Mouse (Mus musculus) spleen, adult 2 months (tissue): ENCODE measurements around the gene Kcnk7. TPM values are rescaled to one million over a fixed set of nuclear protein-coding genes. Genes with fewer than 3 reads are reported as not detected.
A peak's percentile ranks its signal among the peaks of the same experiment; 100 is the strongest.

Experiments
- DNase-seq, 2 experiments: peaks; one replicate each; pipeline versions ENCODE4 v3.0.0 to v3.0.0-alpha.2; 2012 to 2021; ENCODE audit warnings: low spot score in 2 of 2, low read depth in 1 of 2
- H3K27ac ChIP-seq: fragments of 200-500 bp; 2 replicates; pipeline ENCODE4 v1.5.1; 2012; ENCODE audit warnings: low read length, inconsistent platforms; ENCODE audit not compliant: insufficient read depth
- H3K27me3 ChIP-seq: fragments of 200-500 bp; 2 replicates; pipeline ENCODE4 v1.6.1; 2012; ENCODE audit warnings: mild to moderate bottlenecking, moderate library complexity, low read length, inconsistent platforms; ENCODE audit not compliant: control insufficient read depth, insufficient read depth
- H3K36me3 ChIP-seq: fragments of 200-500 bp; 2 replicates; pipeline ENCODE4 v1.6.1; 2012; ENCODE audit warnings: mild to moderate bottlenecking, low read length, inconsistent platforms; ENCODE audit not compliant: control insufficient read depth, insufficient read depth
- H3K4me1 ChIP-seq: fragments of 200-500 bp; 2 replicates; pipeline ENCODE4 v1.6.1; 2011; ENCODE audit warnings: inconsistent platforms; ENCODE audit not compliant: control insufficient read depth, insufficient read depth, insufficient read length
- H3K4me3 ChIP-seq: fragments of 200-500 bp; 2 replicates; pipeline ENCODE4 v1.5.1; 2011; ENCODE audit warnings: mild to moderate bottlenecking, inconsistent platforms; ENCODE audit not compliant: insufficient read depth, insufficient read length; ENCODE audit errors: extremely low read depth
- CTCF ChIP-seq: fragments of 200-500 bp; IDR thresholded peaks from 2 replicates; pipeline ENCODE4 v1.5.1; 2011; ENCODE audit warnings: mild to moderate bottlenecking, inconsistent platforms; ENCODE audit not compliant: insufficient read depth, insufficient read length, insufficient replicate concordance; ENCODE audit errors: extremely low read depth
- POLR2A ChIP-seq: fragments of 200-500 bp; IDR thresholded peaks from 2 replicates; pipeline ENCODE4 v1.6.1; 2011; ENCODE audit warnings: low read depth, low read length, inconsistent platforms
- WGBS: fragments of 180-500 bp; shearing (Covaris S2); methylation state at CpG from one replicate; pipeline ENCODE4 v1.1.7; 2018; 5-methylcytosine and 5-hydroxymethylcytosine counted together
- polyA plus RNA-seq: library from polyadenylated mRNA; depleted of rRNA; stranded (reverse); fragments of >200 nt; gene quantifications from 2 replicates; pipeline ENCODE4 v1.2.3, GENCODE M21; 2012

The Kcnk7 gene
- polyA plus RNA-seq, 1 experiment: 0.19 TPM

DNA sequence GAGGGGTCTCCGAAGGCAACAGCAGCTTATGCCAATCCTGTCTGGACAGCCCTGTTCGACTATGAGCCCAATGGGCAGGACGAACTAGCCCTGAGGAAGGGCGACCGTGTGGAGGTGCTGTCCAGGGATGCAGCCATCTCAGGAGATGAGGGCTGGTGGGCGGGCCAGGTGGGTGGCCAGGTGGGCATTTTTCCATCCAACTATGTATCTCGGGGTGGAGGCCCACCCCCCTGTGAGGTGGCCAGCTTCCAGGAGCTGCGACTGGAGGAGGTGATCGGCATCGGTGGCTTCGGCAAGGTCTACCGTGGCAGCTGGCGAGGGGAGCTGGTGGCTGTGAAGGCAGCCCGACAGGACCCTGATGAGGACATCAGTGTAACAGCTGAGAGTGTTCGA lies 13.8 kb upstream of the Kcnk7 start:
- peak overlapping the region; percentile 90 for H3K4me3 ChIP-seq
- peaks cover 26% of the 10 kb centered on the region for H3K4me1 ChIP-seq
- DNase-seq: no peak
- H3K27me3 ChIP-seq: no peaks in the 10 kb centered on the region
- H3K36me3 ChIP-seq: peaks cover 33% of the 10 kb centered on the region
- H3K27ac ChIP-seq: peak overlapping the region; percentile 95
- no peak for TF ChIP-seq POLR2A
- TF ChIP-seq CTCF: no peak
- 23% methylated on average over 15 of the region's 15 CpGs for whole genome bisulfite sequencing

DNA sequence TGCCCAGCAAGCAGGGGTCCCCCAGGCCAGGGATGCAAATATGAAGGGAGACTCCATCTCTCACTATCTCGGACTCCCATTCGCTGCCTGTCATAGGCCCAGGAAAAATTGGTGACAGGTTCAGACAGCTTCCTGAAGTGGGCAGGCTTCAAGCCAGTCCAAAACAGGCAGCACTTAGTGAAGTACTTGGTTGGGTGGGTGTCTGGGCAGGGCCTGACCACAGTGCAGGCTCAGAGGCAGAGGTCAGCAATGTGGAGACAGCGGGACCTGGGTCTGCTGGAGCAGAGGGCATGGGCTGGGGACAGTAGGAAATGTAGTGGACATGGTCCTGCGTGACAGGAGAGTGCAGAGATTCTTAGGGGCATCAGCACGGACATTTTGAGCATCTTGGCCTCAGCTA lies 12.6 kb upstream of the Kcnk7 start:
- 67% methylated on average over 5 of the region's 5 CpGs for WGBS
- DNase-seq: no peak
- Histone ChIP-seq H3K36me3 (peaks cover 34% of the 10 kb centered on the region), H3K27ac (peak overlapping the region; percentile 53), H3K27me3 (no peaks in the 10 kb centered on the region), H3K4me3 (peak overlapping the region; percentile 37; the same call in 1 of the 2 replicates), H3K4me1 (peaks cover 26% of the 10 kb centered on the region)
- TF ChIP-seq POLR2A (no peak), CTCF (no peak)

DNA sequence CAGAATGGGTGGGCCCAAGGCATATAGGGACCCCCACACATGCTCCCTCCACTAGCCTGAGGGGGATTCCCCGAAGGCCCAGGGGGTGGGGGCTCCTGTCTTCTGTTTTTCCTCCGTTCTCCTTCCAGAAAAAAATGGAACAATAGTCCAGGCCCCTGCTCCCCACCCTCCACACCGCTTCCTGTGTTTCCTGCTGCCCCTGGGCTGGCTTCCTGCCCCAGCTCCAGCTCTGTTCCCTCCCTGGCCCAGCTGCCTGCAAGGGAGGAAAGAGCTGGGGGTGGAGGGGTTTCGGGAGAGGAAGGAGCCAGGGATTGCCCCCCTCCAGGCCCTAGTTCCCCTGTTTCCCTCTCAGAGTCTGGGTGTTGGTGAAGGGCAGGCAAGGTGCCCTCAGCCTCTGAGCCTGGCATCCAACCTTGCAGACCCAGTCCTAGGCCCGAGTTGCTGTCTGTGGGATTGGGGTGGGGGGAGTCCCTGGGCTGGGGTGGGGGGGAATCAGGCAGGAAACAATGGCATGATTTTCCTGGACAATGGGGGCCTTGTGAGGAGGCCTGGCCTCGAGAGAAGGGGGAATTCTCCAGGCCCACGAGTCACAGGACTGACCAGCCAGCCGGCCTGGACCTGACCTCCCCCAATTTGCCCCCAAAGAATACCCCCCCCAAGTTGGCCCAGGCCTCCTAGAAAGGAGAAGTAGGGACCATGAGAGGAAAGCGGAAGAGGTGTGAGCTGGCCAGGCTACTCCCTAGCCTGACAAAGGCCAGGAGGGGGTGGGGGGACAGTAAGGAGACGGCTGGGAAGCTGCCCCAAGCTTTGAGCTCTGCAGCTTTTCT lies 11.9 kb upstream of the Kcnk7 start:
- H3K4me3 ChIP-seq: peak overlapping the region; percentile 37; the same call in 1 of the 2 replicates
- 40% methylated on average over 10 of the region's 10 CpGs for WGBS
- H3K36me3 ChIP-seq: peaks cover 40% of the 10 kb centered on the region
- H3K4me1 ChIP-seq: peaks cover 25% of the 10 kb centered on the region
- no peaks in the 10 kb centered on the region for H3K27me3 ChIP-seq
- peak overlapping the region; percentile 53 for H3K27ac ChIP-seq
- TF ChIP-seq POLR2A (no peak), CTCF (no peak)
- no peak for DNase-seq

DNA sequence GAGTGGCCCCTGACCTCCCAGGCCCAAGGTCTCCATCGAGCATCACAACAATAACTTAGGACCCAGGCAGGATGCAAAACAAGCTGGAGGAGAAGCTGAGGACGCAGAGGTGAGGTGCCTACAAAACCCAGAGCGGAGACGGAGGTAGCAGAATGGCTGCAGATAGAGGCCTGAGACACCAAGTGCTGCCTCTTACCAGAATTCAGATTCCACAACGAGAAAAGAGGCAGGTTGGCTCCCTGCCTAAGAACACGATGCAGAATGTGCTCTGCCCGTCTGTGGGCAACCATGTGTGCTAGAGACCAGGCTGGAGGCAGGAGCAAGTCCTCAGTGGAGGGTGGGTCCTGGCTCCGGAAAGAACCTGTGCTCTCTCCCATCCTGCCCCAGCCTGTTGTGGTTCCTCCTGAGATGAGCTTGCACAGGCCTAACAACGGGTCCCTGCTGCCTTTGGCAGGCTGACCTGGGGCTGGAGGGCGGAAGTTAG lies 11.2 kb upstream of the Kcnk7 start:
- Histone ChIP-seq H3K27me3 (no peaks in the 10 kb centered on the region), H3K4me1 (peaks cover 18% of the 10 kb centered on the region), H3K4me3 (peak overlapping the region; percentile 19; the same call in 1 of the 2 replicates), H3K36me3 (peaks cover 47% of the 10 kb centered on the region), H3K27ac (peak overlapping the region; percentile 7)
- no peak for DNase-seq
- TF ChIP-seq CTCF: no peak
- TF ChIP-seq POLR2A: no peak
- 46% methylated on average over 10 of the region's 10 CpGs for WGBS

DNA sequence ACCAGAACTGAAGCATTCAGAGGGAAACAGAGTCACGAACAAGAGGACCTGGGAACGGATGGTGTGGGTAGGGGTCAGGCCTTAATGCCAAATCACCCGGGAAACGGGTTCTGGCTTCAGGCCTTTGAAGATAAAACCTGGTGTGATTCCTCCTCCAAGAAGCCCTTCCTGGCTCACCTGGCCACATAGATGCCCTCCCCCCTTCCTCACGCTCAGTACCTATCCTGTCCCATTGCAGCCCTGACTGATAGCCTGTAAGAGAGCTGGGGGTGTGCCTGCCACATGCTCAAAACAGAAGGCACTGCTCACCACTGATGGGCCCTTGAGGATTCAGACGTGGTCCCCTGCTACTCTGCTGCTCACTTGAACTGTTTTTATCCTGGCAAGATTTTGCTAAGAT lies 10.4 kb upstream of the Kcnk7 start:
- WGBS: 83% methylated on average over 6 of the region's 6 CpGs
- Histone ChIP-seq H3K4me3 (no peak overlapping the region), H3K27me3 (no peaks in the 10 kb centered on the region), H3K27ac (no peak overlapping the region), H3K36me3 (peaks cover 52% of the 10 kb centered on the region), H3K4me1 (peaks cover 17% of the 10 kb centered on the region)
- TF ChIP-seq CTCF: no peak
- DNase-seq: no peak

DNA sequence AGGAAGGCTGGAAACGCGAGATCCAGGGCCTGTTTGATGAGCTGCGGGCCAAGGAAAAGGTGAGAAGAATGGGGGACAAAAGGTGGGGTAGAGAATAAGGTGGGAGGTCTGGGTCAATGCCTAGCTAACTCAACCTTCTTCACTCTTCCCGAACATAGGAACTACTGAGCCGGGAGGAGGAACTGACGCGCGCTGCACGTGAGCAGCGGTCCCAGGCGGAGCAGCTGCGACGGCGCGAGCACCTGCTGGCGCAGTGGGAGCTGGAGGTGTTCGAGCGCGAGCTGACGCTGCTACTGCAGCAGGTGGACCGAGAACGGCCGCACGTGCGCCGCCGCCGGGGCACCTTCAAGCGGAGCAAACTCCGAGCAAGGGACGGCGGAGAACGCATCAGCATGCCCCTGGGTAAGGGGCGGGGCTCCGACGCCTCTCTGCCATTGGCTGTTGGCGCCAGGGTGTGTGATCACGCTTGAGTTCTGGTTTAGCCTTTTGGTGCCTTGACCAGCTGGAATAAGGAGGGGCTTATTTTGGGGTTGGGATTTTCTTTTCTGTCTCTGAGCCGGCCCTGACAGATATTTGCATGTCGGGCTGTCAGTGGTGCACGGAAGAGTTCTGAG lies 8.2 kb upstream of the Kcnk7 start:
- Histone ChIP-seq H3K4me1 (peaks cover 10% of the 10 kb centered on the region; the same call in 1 of the 2 replicates), H3K27me3 (no peaks in the 10 kb centered on the region), H3K36me3 (peaks cover 69% of the 10 kb centered on the region), H3K4me3 (no peak overlapping the region), H3K27ac (no peak overlapping the region)
- WGBS: 94% methylated on average over 41 of the region's 41 CpGs
- no peak for DNase-seq
- TF ChIP-seq POLR2A (no peak), CTCF (no peak)
